Mouse (Mus musculus) mouse trophoblast stem cell (cell line): Measurements from ENCODE around the gene Clcn7.

Source experiments
- in situ Hi-C, 2 experiments: fragments of 300-500 bp; cut with MseI, MboI; formaldehyde crosslinking; loops; 2 replicates in 1 of 2; 3 replicates in 1 of 2; pipeline ENCODE4 v1.15.1; 2025

The Clcn7 gene

DNA sequence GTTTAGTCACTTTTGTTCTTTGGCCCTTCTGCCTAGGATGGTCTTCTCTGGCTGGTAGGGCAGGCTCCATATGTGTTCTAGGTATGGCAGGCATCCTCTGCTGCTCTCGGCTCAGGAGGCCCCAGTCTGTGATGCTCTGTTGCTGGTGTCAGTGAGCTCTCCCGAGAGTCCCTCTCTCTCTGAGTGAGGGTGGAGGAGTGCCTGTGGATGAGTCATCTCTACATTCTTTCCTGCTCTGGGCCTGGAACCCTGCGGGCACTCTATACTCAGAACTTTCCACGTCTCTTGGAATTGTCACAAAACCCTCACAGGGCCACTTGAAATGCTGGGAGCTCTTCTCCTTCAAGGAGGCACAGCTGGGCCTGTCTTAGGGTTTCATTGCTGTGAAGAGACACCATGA is 78.5 kb downstream of the Clcn7 start:
- in situ Hi-C loops: no loop called here
